ENCODE assay signal across 16 mouse cellular contexts in genomic region chr17:24062459-24063155, GRCm38 (mm10). TPM values are rescaled to one million over a fixed set of nuclear protein-coding genes. Genes with fewer than 3 reads are reported as not detected.
"Had no signal": no experiment of that assay in that cellular context is flagged by ENCODE, and none has a peak within 500 bp of the region (broad histone marks: within the 10 kb centered on the region; RNA-seq: fewer than 3 reads in every experiment).

No protein-coding gene starts in this region.

- H3K4me3 ChIP-seq: limb, embryonic 10.5 days; liver, embryonic 15.5 days; neural tube, embryonic 13.5 days had no signal

- H3K9me3 ChIP-seq: limb, embryonic 10.5 days; liver, embryonic 15.5 days; neural tube, embryonic 13.5 days had no signal

- DNase-seq: kidney, adult 8-10 months; kidney, postnatal 25 days; lung, adult 2 months; lung, postnatal 36 days; right cerebral cortex, adult 18-20 months; right cerebral cortex, postnatal 25 days; thymus, postnatal 4 days had no signal

- H3K4me1 ChIP-seq: limb, embryonic 10.5 days; liver, embryonic 15.5 days; neural tube, embryonic 13.5 days had no signal

- H3K9ac ChIP-seq: liver, embryonic 15.5 days; neural tube, embryonic 13.5 days had no signal

- H3K27ac ChIP-seq: limb, embryonic 10.5 days; liver, embryonic 15.5 days; neural tube, embryonic 13.5 days had no signal

- H3K27me3 ChIP-seq: liver, embryonic 15.5 days; neural tube, embryonic 13.5 days had no signal

- H3K4me2 ChIP-seq: liver, embryonic 11.5 days; liver, embryonic 15.5 days; neural tube, embryonic 13.5 days had no signal

- ATAC-seq: lung, postnatal 0 days had no signal

RNA-seq across cellular contexts. Expression of gene Prss27, which starts 24.7 kb away (rescaled TPM):
- total RNA-seq: layer of hippocampus, postnatal 10 days; left cerebral cortex, postnatal 14 days; megakaryocyte progenitor cell, adult 5-6 weeks; monocyte, adult 5-6 weeks had no signal
- polyA plus RNA-seq: limb, embryonic 10.5 days; liver, embryonic 11.5 days; liver, embryonic 15.5 days had no signal
